Mouse (Mus musculus): ENCODE measurements around the gene Suox. TPM values are rescaled to one million over a fixed set of nuclear protein-coding genes. Genes with fewer than 3 reads are reported as not detected.
"Not testable (repeated sequence)": the region's sequence is repeated elsewhere in the genome, so short reads cannot be mapped to it uniquely, and the experiment has no call there.

The Suox gene
- polyA plus RNA-seq (2015; fragmentation: Nextera tagmentation; extraction: Ambion mirVana) = 15.0 and 15.3 TPM in 2 replicates

- Histone ChIP-seq H3K9me3 (replicated peaks; ENCODE audit: control insufficient read depth, low read length) (no peaks in the 10 kb centered on the region), H3K4me2 (ENCODE audit: low read depth, low read length) (peak within 1 kb of the TSS; percentile 77), H3K27me3 (ENCODE audit: control insufficient read depth, insufficient read depth, low read length) (no peaks in the 10 kb centered on the region), H3K9ac (ENCODE audit: low read length) (peak within 1 kb of the TSS; percentile 79), H3K4me3 (ENCODE audit: low read length) (peak within 1 kb of the TSS; percentile 85), H3K36me3 (ENCODE audit: control insufficient read depth, insufficient read depth) (0 out of 2 replicates have a peak, but pooled peaks cover 3% of the 10 kb centered on the region), H3K4me1 (ENCODE audit: control insufficient read depth, insufficient read depth, low read length) (peaks cover 8% of the 10 kb centered on the region), H3K27ac (ENCODE audit: low read length) (peak within 1 kb of the TSS; percentile 67)
- ATAC-seq (replicated peaks; ENCODE audit: extremely low read depth, insufficient read depth, low FRiP score) = peak; percentile 94
- under 1% methylated on average over 58 of the region's 60 CpGs for WGBS
Observed at GRCm38 (mm10) chr10:128673763-128674468, at the start of gene Suox. Gene Suox (minus strand): TSS chr10:128674073.

- Histone ChIP-seq H3K36me3 (ENCODE audit: control insufficient read depth, insufficient read depth) (0 out of 2 replicates have a peak, but pooled peaks cover 5% of the 10 kb centered on the region), H3K4me3 (ENCODE audit: low read length) (no peak overlapping the region), H3K9me3 (replicated peaks; ENCODE audit: control insufficient read depth, low read length) (no peaks in the 10 kb centered on the region), H3K27ac (ENCODE audit: low read length) (no peak overlapping the region), H3K27me3 (ENCODE audit: control insufficient read depth, insufficient read depth, low read length) (no peaks in the 10 kb centered on the region), H3K9ac (ENCODE audit: low read length) (no peak overlapping the region), H3K4me1 (ENCODE audit: control insufficient read depth, insufficient read depth, low read length) (no peaks in the 10 kb centered on the region), H3K4me2 (ENCODE audit: low read depth, low read length) (no peak overlapping the region)
- 79% methylated on average over 19 of the region's 19 CpGs for WGBS
- peak; percentile 41; the same call in 1 of the 2 replicates for ATAC-seq (replicated peaks; ENCODE audit: extremely low read depth, insufficient read depth, low FRiP score)
Observed at GRCm38 (mm10) chr10:128715559-128716537, 42.0 kb upstream of the Suox start.

DNA sequence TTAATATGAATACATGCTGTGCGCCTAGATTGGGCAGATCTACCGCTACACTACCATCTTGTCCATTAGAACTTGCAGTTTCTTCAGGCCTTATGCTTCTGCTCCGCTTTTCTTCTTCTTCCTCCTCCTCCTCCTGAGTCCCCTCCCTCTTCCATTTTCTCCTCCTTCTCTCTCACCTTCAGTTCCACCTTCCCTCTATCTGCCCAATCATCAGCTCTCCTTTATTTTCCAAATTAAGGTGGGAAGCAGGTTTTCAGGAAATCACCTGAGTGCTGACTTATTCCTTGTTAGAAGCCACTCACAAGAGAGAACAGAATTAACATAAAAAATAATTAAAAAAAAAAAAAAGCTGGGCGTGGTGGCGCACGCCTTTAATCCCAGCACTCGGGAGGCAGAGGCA is 37.4 kb upstream of the Suox start:
- not testable (repeated sequence) for ATAC-seq (replicated peaks; ENCODE audit: extremely low read depth, insufficient read depth, low FRiP score); H3K4me3 ChIP-seq (ENCODE audit: low read length); H3K36me3 ChIP-seq (ENCODE audit: control insufficient read depth, insufficient read depth); H3K9me3 ChIP-seq (replicated peaks; ENCODE audit: control insufficient read depth, low read length); H3K4me1 ChIP-seq (ENCODE audit: control insufficient read depth, insufficient read depth, low read length); H3K4me2 ChIP-seq (ENCODE audit: low read depth, low read length); H3K27me3 ChIP-seq (ENCODE audit: control insufficient read depth, insufficient read depth, low read length); H3K9ac ChIP-seq (ENCODE audit: low read length); H3K27ac ChIP-seq (ENCODE audit: low read length)
- WGBS = 95% methylated on average over 7 of the region's 7 CpGs

GRCm38 (mm10) chr10:128705317-128705693 is 31.4 kb upstream of the Suox start:
- H3K27me3 ChIP-seq (ENCODE audit: control insufficient read depth, insufficient read depth, low read length) = no peaks in the 10 kb centered on the region
- WGBS = 8% methylated on average over 11 of the region's 11 CpGs
- ATAC-seq (replicated peaks; ENCODE audit: extremely low read depth, insufficient read depth, low FRiP score) = no peak

DNA sequence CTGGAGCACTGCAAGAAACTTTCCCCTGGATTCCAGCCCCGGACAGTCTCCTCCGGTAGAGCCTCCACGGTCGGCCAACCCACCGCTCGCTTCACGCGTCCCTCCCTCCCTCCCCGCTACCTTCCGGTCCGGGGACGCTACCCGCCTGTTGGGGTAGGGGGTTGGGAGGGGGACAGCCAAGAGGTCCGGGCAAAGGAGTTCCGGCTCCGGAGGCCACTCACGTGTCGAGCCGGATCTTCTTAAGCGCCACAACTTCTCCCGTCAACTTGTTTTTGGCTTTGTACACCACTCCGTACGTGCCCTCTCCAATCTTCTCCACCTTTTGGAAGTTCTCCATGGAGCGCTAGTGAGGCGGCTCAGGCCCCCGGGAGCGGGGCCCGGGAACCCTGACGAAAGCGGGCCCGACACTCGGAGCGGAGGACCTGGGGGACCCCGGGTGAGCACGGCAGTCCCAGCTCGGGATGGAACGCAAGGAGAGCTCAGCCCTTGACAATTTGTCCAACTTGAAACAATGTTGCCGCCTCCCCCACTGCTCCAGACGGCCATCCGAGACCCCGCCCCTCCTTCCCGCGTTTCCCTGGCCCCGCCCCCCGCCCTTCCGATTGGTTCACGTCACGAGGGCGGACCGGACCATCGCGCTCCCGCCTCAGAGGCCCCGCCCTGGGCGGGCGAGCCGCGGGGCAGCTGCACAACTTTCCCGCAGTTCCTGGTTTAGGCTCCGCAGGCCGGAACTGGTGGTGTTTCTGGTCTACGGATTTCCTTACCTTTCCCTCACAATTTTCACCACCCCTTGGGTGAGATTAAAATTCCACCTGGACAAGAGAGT is 30.8 kb upstream of the Suox start, which contains the start of gene Cdk2:
Cdk2 (minus strand) TSS at position 541 of the 826 bp plus-strand sequence.
- H3K36me3 ChIP-seq (ENCODE audit: control insufficient read depth, insufficient read depth) = peaks cover 15% of the 10 kb centered on the region
- peak within 1 kb of the TSS; percentile 98 for H3K27ac ChIP-seq (ENCODE audit: low read length)
- H3K9me3 ChIP-seq (replicated peaks; ENCODE audit: control insufficient read depth, low read length) = no peaks in the 10 kb centered on the region
- under 1% methylated on average over 62 of the region's 62 CpGs for WGBS
- peak within 1 kb of the TSS; percentile 85 for H3K4me2 ChIP-seq (ENCODE audit: low read depth, low read length)
- no peaks in the 10 kb centered on the region for H3K27me3 ChIP-seq (ENCODE audit: control insufficient read depth, insufficient read depth, low read length)
- peaks cover 17% of the 10 kb centered on the region for H3K4me1 ChIP-seq (ENCODE audit: control insufficient read depth, insufficient read depth, low read length)
- peak; percentile 94 for ATAC-seq (replicated peaks; ENCODE audit: extremely low read depth, insufficient read depth, low FRiP score)
- H3K4me3 ChIP-seq (ENCODE audit: low read length) = peak within 1 kb of the TSS; percentile 85
- H3K9ac ChIP-seq (ENCODE audit: low read length) = peak within 1 kb of the TSS; percentile 90

More at GRCm38 (mm10) chr10:128705317-128705693, 31.4 kb upstream of the Suox start:
- H3K4me2 ChIP-seq (ENCODE audit: low read depth, low read length) = peak overlapping the region; percentile 78
- H3K4me3 ChIP-seq (ENCODE audit: low read length) = peak overlapping the region; percentile 85
- H3K36me3 ChIP-seq (ENCODE audit: control insufficient read depth, insufficient read depth) = peaks cover 10% of the 10 kb centered on the region; the same call in 1 of the 2 replicates
- peak overlapping the region; percentile 65 for H3K27ac ChIP-seq (ENCODE audit: low read length)
- H3K9me3 ChIP-seq (replicated peaks; ENCODE audit: control insufficient read depth, low read length) = no peaks in the 10 kb centered on the region
- peak overlapping the region; percentile 72 for H3K9ac ChIP-seq (ENCODE audit: low read length)
- peaks cover 16% of the 10 kb centered on the region for H3K4me1 ChIP-seq (ENCODE audit: control insufficient read depth, insufficient read depth, low read length)

- Histone ChIP-seq H3K9me3 (replicated peaks; ENCODE audit: control insufficient read depth, low read length) (no peaks in the 10 kb centered on the region), H3K4me1 (ENCODE audit: control insufficient read depth, insufficient read depth, low read length) (peaks cover 25% of the 10 kb centered on the region), H3K27me3 (ENCODE audit: control insufficient read depth, insufficient read depth, low read length) (no peaks in the 10 kb centered on the region), H3K4me3 (ENCODE audit: low read length) (peak within 1 kb of the TSS; percentile 85), H3K36me3 (ENCODE audit: control insufficient read depth, insufficient read depth) (peaks cover 16% of the 10 kb centered on the region), H3K9ac (ENCODE audit: low read length) (peak within 1 kb of the TSS; percentile 90), H3K27ac (ENCODE audit: low read length) (peak within 1 kb of the TSS; percentile 98), H3K4me2 (ENCODE audit: low read depth, low read length) (peak within 1 kb of the TSS; percentile 85)
- 22% methylated on average over 4 of the region's 4 CpGs for WGBS
- ATAC-seq (replicated peaks; ENCODE audit: extremely low read depth, insufficient read depth, low FRiP score) = no peak
Observed at GRCm38 (mm10) chr10:128703895-128704294, 30.0 kb upstream of the Suox start, which contains the start of gene Pmel. Gene Pmel (plus strand): TSS chr10:128704195.

DNA sequence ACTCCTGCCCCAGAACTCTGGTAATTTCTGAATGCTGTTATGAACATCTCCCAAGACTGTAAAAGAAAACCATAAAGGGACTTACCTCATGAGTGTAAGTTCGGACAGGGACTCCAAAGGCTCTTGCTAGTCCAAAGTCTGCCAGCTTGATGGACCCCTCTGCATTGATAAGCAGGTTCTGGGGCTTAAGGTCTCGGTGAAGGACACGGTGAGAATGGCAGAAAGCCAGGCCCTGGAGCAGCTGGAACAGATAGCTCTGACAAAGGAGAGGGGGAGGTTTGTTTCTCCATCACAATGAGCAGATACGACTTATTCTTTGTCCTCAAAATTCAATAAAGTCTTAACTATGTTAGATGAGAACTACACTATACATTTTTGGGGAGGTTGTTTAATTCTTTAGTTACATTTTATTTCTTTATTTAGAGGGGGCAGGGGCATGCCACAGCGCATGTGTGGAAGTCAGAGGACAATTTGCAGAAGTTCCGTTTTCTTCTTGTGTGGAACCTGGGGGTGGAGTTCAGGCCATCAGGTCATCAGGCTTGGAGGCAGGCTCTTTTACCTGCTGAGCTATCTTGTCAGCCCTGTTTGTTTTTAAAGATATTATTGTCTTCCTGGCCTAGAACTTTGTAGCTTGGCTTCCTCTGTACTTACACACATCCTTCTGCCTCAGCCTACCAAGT is 28.6 kb upstream of the Suox start:
- no peak overlapping the region for H3K4me3 ChIP-seq (ENCODE audit: low read length)
- no peaks in the 10 kb centered on the region for H3K27me3 ChIP-seq (ENCODE audit: control insufficient read depth, insufficient read depth, low read length)
- no peak overlapping the region for H3K4me2 ChIP-seq (ENCODE audit: low read depth, low read length)
- no peak overlapping the region for H3K9ac ChIP-seq (ENCODE audit: low read length)
- WGBS = 55% methylated on average over 6 of the region's 6 CpGs
- H3K36me3 ChIP-seq (ENCODE audit: control insufficient read depth, insufficient read depth) = peaks cover 23% of the 10 kb centered on the region
- peaks cover 27% of the 10 kb centered on the region for H3K4me1 ChIP-seq (ENCODE audit: control insufficient read depth, insufficient read depth, low read length)
- H3K9me3 ChIP-seq (replicated peaks; ENCODE audit: control insufficient read depth, low read length) = no peaks in the 10 kb centered on the region
- no peak overlapping the region for H3K27ac ChIP-seq (ENCODE audit: low read length)
- no peak for ATAC-seq (replicated peaks; ENCODE audit: extremely low read depth, insufficient read depth, low FRiP score)

- Histone ChIP-seq H3K9ac (ENCODE audit: low read length) (no peak overlapping the region), H3K9me3 (replicated peaks; ENCODE audit: control insufficient read depth, low read length) (no peaks in the 10 kb centered on the region), H3K36me3 (ENCODE audit: control insufficient read depth, insufficient read depth) (peaks cover 23% of the 10 kb centered on the region), H3K4me2 (ENCODE audit: low read depth, low read length) (no peak overlapping the region), H3K27ac (ENCODE audit: low read length) (no peak overlapping the region), H3K4me3 (ENCODE audit: low read length) (no peak overlapping the region), H3K27me3 (ENCODE audit: control insufficient read depth, insufficient read depth, low read length) (no peaks in the 10 kb centered on the region), H3K4me1 (ENCODE audit: control insufficient read depth, insufficient read depth, low read length) (peaks cover 30% of the 10 kb centered on the region)
- no peak for ATAC-seq (replicated peaks; ENCODE audit: extremely low read depth, insufficient read depth, low FRiP score)
- 96% methylated on average over 5 of the region's 5 CpGs for WGBS
Observed at GRCm38 (mm10) chr10:128700712-128701111, 26.8 kb upstream of the Suox start.

Measured in heart, embryonic 16.5 days (tissue).